ENCODE assay signal across 10 mouse cellular contexts in the genomic region with DNA sequence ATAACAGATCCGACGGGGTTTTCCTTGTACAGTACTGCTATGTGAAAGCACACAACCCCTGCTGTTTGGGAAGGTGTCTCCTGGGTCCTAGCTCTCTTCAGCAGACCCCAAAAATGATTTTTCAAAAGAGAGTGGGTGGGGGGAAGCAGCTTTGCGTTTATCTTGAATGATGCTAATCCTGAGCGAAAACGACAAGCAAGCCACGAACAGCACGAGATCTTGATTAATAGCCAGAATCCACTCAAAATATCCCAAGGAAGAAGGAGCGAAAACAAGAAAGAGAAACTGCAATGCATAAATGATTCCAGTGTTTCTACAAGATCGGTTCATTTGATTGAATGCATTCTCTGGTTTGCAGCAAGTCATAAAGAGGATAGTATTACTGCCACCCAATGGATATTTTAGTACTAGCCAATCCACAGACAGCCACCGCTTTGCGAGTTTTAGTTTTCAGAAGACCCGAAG. TPM values are rescaled to one million over a fixed set of nuclear protein-coding genes. Genes with fewer than 3 reads are reported as not detected.
DNase-seq lines count a peak whose midpoint lies in the region; ATAC-seq and TF ChIP-seq lines count a peak whose summit lies in the region.
"Had no signal": no experiment of that assay in that cellular context is flagged by ENCODE, and none has a peak within 500 bp of the region (broad histone marks: within the 10 kb centered on the region; RNA-seq: fewer than 3 reads in every experiment).

A gene (minus strand): TSS at position 37 of the 465 bp plus-strand sequence.

- WGBS in heart, adult 2 months = 18% methylated on average over 12 of the region's 12 CpGs
- WGBS in forebrain, embryonic 12.5 days = 29% methylated on average over 12 of the region's 12 CpGs
- WGBS in neural tube, embryonic 12.5 days = 21% methylated on average over 12 of the region's 12 CpGs

- no peaks in the 10 kb centered on the region for H3K4me1 ChIP-seq in heart, adult 2 months (ENCODE audit: control insufficient read depth, insufficient read depth, low read length)
- no peaks in the 10 kb centered on the region for H3K4me1 ChIP-seq in forebrain, embryonic 12.5 days
- H3K4me1 ChIP-seq in neural tube, embryonic 12.5 days = no peaks in the 10 kb centered on the region

- H3K79me2 ChIP-seq in heart, adult 2 months (replicated peaks; ENCODE audit: control insufficient read depth, insufficient read depth, low read length) = no peaks in the 10 kb centered on the region

- no peaks in the 10 kb centered on the region for H3K9me3 ChIP-seq in forebrain, embryonic 12.5 days
- H3K9me3 ChIP-seq in neural tube, embryonic 12.5 days = no peaks in the 10 kb centered on the region

- intact Hi-C loops in heart, adult 2 months (cut with DNase I) = no loop called here
- intact Hi-C loops in heart, postnatal 36 days (cut with DNase I) = no loop called here

- peak; percentile 22 for TF ChIP-seq CTCF in heart, adult 2 months (IDR thresholded peaks at IDR 0.05)

- peak; percentile 64; the same call in 1 of the 2 replicates for ATAC-seq in forebrain, embryonic 12.5 days (ENCODE audit: low FRiP score)
- ATAC-seq in neural tube, embryonic 12.5 days (ENCODE audit: low FRiP score, low read depth) = peak; percentile 66; the same call in 1 of the 2 replicates
- no peak for ATAC-seq in inflammation-experienced regulatory T-cells, adult 6 months

- TF ChIP-seq EP300 in heart, adult 2 months (IDR thresholded peaks at IDR 0.05; ENCODE audit: insufficient read depth, low read depth, low read length) = no peak

- H3K4me2 ChIP-seq in forebrain, embryonic 12.5 days = peak within 1 kb of the TSS; percentile 50
- H3K4me2 ChIP-seq in neural tube, embryonic 12.5 days (replicated peaks) = peak within 1 kb of the TSS; percentile 54

- H3K27me3 ChIP-seq in heart, adult 2 months (ENCODE audit: control insufficient read depth, insufficient read depth, low read length) = no peaks in the 10 kb centered on the region
- no peaks in the 10 kb centered on the region for H3K27me3 ChIP-seq in forebrain, embryonic 12.5 days
- H3K27me3 ChIP-seq in neural tube, embryonic 12.5 days (replicated peaks) = no peaks in the 10 kb centered on the region

- no peaks in the 10 kb centered on the region for H3K36me3 ChIP-seq in heart, adult 2 months (ENCODE audit: control insufficient read depth, insufficient read depth, low read length)
- no peaks in the 10 kb centered on the region for H3K36me3 ChIP-seq in forebrain, embryonic 12.5 days (replicated peaks)
- no peaks in the 10 kb centered on the region for H3K36me3 ChIP-seq in neural tube, embryonic 12.5 days

- no peak for TF ChIP-seq POLR2A in heart, adult 2 months (IDR thresholded peaks at IDR 0.05; ENCODE audit: insufficient read depth, low read depth, low read length)

- H3K9ac ChIP-seq in heart, adult 2 months (ENCODE audit: low read depth, low read length) = no peak within 1 kb of the TSS
- H3K9ac ChIP-seq in forebrain, embryonic 12.5 days = peak within 1 kb of the TSS; percentile 50
- H3K9ac ChIP-seq in neural tube, embryonic 12.5 days = 0 out of 2 replicates have a peak within 1 kb of the TSS, but pooled peaks have one; percentile 13

- no peak within 1 kb of the TSS for H3K27ac ChIP-seq in heart, adult 2 months
- no peak within 1 kb of the TSS for H3K27ac ChIP-seq in forebrain, embryonic 12.5 days
- H3K27ac ChIP-seq in neural tube, embryonic 12.5 days = no peak within 1 kb of the TSS

- H3K4me3 ChIP-seq in heart, adult 2 months = no peak within 1 kb of the TSS
- H3K4me3 ChIP-seq in forebrain, embryonic 12.5 days (replicated peaks) = peak within 1 kb of the TSS; percentile 39
- peak within 1 kb of the TSS; percentile 31 for H3K4me3 ChIP-seq in neural tube, embryonic 12.5 days
- H3K4me3 ChIP-seq: erythroblast, embryonic 14.5 days had no signal

- DNase-seq in heart, adult 2 months = no peak
- no peak for DNase-seq in heart, postnatal 36 days
- DNase-seq in brain, adult 2 months (ENCODE audit: low read depth, low spot score) = peak; percentile 86
- peak in 1 of 2 experiments; percentile 15 for DNase-seq in layer of hippocampus, postnatal 36 days
- DNase-seq in testis, postnatal 10 days (ENCODE audit: low spot score) = no peak

RNA-seq across cellular contexts. Expression of the gene that starts here (rescaled TPM):
- under 1 TPM; 0.03 to 0.07 TPM for total RNA-seq in heart, adult 2 months (2021)
- polyA plus RNA-seq in heart, adult 2 months (2012; rRNA removed) = not detected in 2 replicates
- under 1 TPM; 0.16 to 0.19 TPM for total RNA-seq in heart, postnatal 36 days (2021)
- 1.5 and 2.0 TPM in 2 replicates for polyA plus RNA-seq in forebrain, embryonic 12.5 days (2016; fragmentation: Nextera tagmentation; extraction: Ambion mirVana)
- 10 to 100 TPM; 17.6 to 20.6 TPM for total RNA-seq in layer of hippocampus, postnatal 36 days (2021)
- polyA plus RNA-seq in neural tube, embryonic 12.5 days (2016; fragmentation: Nextera tagmentation; extraction: Ambion mirVana) = 1.6 and 1.9 TPM in 2 replicates
- not detected for polyA plus RNA-seq in inflammation-experienced regulatory T-cells, adult 6 months (2017; shearing (Covaris generic))
- polyA plus RNA-seq: erythroblast, embryonic 14.5 days; small intestine, adult 2 months had no signal

Comparison
In these comparisons a context has a peak if more than half of its experiments do, and no peak if none do; other contexts are left out.
1. RNA of the gene that starts here (total RNA-seq): 17.6 to 20.6 TPM in layer of hippocampus, postnatal 36 days; 0.16 to 0.19 TPM in heart, postnatal 36 days and 0.03 to 0.07 TPM in heart, adult 2 months; every median in the first group is over 10 times any median in the second.